Mouse (Mus musculus) hindbrain, embryonic 13.5 days (tissue): ENCODE results near the gene Emp3. TPM values are rescaled to one million over a fixed set of nuclear protein-coding genes. Genes with fewer than 3 reads are reported as not detected.
"Not testable (repeated sequence)": the region's sequence is repeated elsewhere in the genome, so short reads cannot be mapped to it uniquely, and the experiment has no call there.

Experiments used
- ATAC-seq: fragments of 200-750 bp; cut with Nextera tagmentation; 2 replicates; pipeline ENCODE4 v1.8.0; 2017; ENCODE audit warnings: moderate TSS enrichment; ENCODE audit not compliant: low FRiP score
- H3K27ac ChIP-seq: fragments of 300-500 bp; sonication (generic); 2 replicates; pipeline ENCODE4 v1.5.1; 2015; ENCODE audit warnings: inconsistent platforms, mild to moderate bottlenecking, moderate library complexity
- H3K27me3 ChIP-seq: fragments of 300-500 bp; sonication (generic); 2 replicates; pipeline ENCODE4 v1.6.1; 2015; ENCODE audit warnings: mild to moderate bottlenecking, inconsistent platforms
- H3K36me3 ChIP-seq: fragments of 300-500 bp; sonication (generic); 2 replicates; pipeline ENCODE4 v1.6.1; 2015; ENCODE audit warnings: mild to moderate bottlenecking, inconsistent platforms
- H3K4me1 ChIP-seq: fragments of 300-500 bp; sonication (generic); replicated peaks from 2 replicates; pipeline ENCODE4 v1.6.1; 2015; ENCODE audit warnings: inconsistent platforms
- H3K4me2 ChIP-seq: fragments of 300-500 bp; sonication (generic); 2 replicates; pipeline ENCODE4 v1.6.1; 2015; ENCODE audit warnings: inconsistent platforms, mild to moderate bottlenecking, moderate library complexity
- H3K4me3 ChIP-seq: fragments of 300-500 bp; sonication (generic); 2 replicates; pipeline ENCODE4 v1.5.1; 2015; ENCODE audit warnings: mild to moderate bottlenecking, inconsistent platforms
- H3K9ac ChIP-seq: fragments of 300-500 bp; sonication (generic); 2 replicates; pipeline ENCODE4 v1.6.1; 2015; ENCODE audit warnings: mild to moderate bottlenecking, inconsistent platforms
- H3K9me3 ChIP-seq: fragments of 300-500 bp; sonication (generic); 2 replicates; pipeline ENCODE4 v1.6.1; 2016; ENCODE audit warnings: inconsistent platforms
- WGBS: fragments of 180-500 bp; shearing (Covaris S2); methylation state at CpG from one replicate; pipeline ENCODE4 v1.1.7; 2015; 5-methylcytosine and 5-hydroxymethylcytosine counted together
- polyA plus RNA-seq: library from polyadenylated mRNA; unstranded; fragments of >200 nt; fragmentation: Nextera tagmentation; extraction: Ambion mirVana; gene quantifications from 2 replicates; pipeline ENCODE4 v1.2.1, GENCODE M21; 2015

Gene Emp3
- polyA plus RNA-seq, 1 experiment from 2014 or later, result 33.7 TPM

GRCm38 (mm10) chr7:45909145-45909544 lies 12.1 kb downstream of the Emp3 start:
- 96% methylated on average over 16 of the region's 16 CpGs for WGBS
- no peak for ATAC-seq

GRCm38 (mm10) chr7:45908384-45908783 lies 12.8 kb downstream of the Emp3 start:
- no peaks in the 10 kb centered on the region for H3K9me3 ChIP-seq
- no peak overlapping the region for H3K4me2 ChIP-seq
- H3K27ac ChIP-seq, result no peak overlapping the region
- ATAC-seq, result no peak
- no peaks in the 10 kb centered on the region for H3K27me3 ChIP-seq
- H3K9ac ChIP-seq, result no peak overlapping the region
- peaks cover 40% of the 10 kb centered on the region for H3K36me3 ChIP-seq
- no peaks in the 10 kb centered on the region for H3K4me1 ChIP-seq
- no peak overlapping the region for H3K4me3 ChIP-seq

More at GRCm38 (mm10) chr7:45909145-45909544, 12.1 kb downstream of the Emp3 start:
- Histone ChIP-seq H3K4me1 (no peaks in the 10 kb centered on the region), H3K9me3 (no peaks in the 10 kb centered on the region), H3K27me3 (no peaks in the 10 kb centered on the region), H3K36me3 (peaks cover 40% of the 10 kb centered on the region), H3K27ac (no peak overlapping the region), H3K4me2 (no peak overlapping the region), H3K4me3 (no peak overlapping the region), H3K9ac (no peak overlapping the region)

- Histone ChIP-seq H3K36me3 (peaks cover 33% of the 10 kb centered on the region), H3K4me1 (no peaks in the 10 kb centered on the region)
- 91% methylated on average over 9 of the region's 9 CpGs for WGBS
These were observed 14.6 kb downstream of the Emp3 start for GRCm38 (mm10) chr7:45906622-45907021.

GRCm38 (mm10) chr7:45902481-45903002 lies 18.7 kb downstream of the Emp3 start:
- ATAC-seq, result no peak
- Histone ChIP-seq H3K27me3 (no peaks in the 10 kb centered on the region), H3K9ac (no peak overlapping the region), H3K36me3 (peaks cover under 1% of the 10 kb centered on the region; the same call in 1 of the 2 replicates), H3K4me1 (peaks cover 6% of the 10 kb centered on the region), H3K4me2 (no peak overlapping the region), H3K9me3 (no peaks in the 10 kb centered on the region), H3K4me3 (no peak overlapping the region), H3K27ac (no peak overlapping the region)
- 84% methylated on average over 10 of the region's 12 CpGs for WGBS

More at GRCm38 (mm10) chr7:45906622-45907021, 14.6 kb downstream of the Emp3 start:
- H3K4me3 ChIP-seq, result no peak overlapping the region
- H3K9ac ChIP-seq, result no peak overlapping the region
- H3K27me3 ChIP-seq, result no peaks in the 10 kb centered on the region
- H3K9me3 ChIP-seq, result no peaks in the 10 kb centered on the region
- H3K27ac ChIP-seq, result no peak overlapping the region
- no peak overlapping the region for H3K4me2 ChIP-seq
- no peak for ATAC-seq

GRCm38 (mm10) chr7:45901562-45901961 lies 19.6 kb downstream of the Emp3 start:
- WGBS, result 62% methylated on average over 5 of the region's 5 CpGs

GRCm38 (mm10) chr7:45898125-45898524 lies 23.1 kb downstream of the Emp3 start:
- H3K4me1 ChIP-seq, result peaks cover 12% of the 10 kb centered on the region
- peak overlapping the region; percentile 97 for H3K4me2 ChIP-seq
- WGBS, result 47% methylated on average over 4 of the region's 4 CpGs
- H3K27me3 ChIP-seq, H3K36me3 ChIP-seq, ATAC-seq, H3K9me3 ChIP-seq, H3K9ac ChIP-seq: not testable (repeated sequence)
- H3K4me3 ChIP-seq, result peak overlapping the region; percentile 52
- H3K27ac ChIP-seq, result peak overlapping the region; percentile 85; the same call in 1 of the 2 replicates

More at GRCm38 (mm10) chr7:45901562-45901961, 19.6 kb downstream of the Emp3 start:
- H3K4me2 ChIP-seq, result no peak overlapping the region
- peaks cover 12% of the 10 kb centered on the region for H3K4me1 ChIP-seq
- no peaks in the 10 kb centered on the region for H3K27me3 ChIP-seq
- H3K36me3 ChIP-seq, result no peaks in the 10 kb centered on the region
- H3K27ac ChIP-seq, result no peak overlapping the region
- H3K4me3 ChIP-seq, result no peak overlapping the region
- ATAC-seq, result no peak
- no peak overlapping the region for H3K9ac ChIP-seq
- H3K9me3 ChIP-seq, result no peaks in the 10 kb centered on the region

GRCm38 (mm10) chr7:45897258-45897757 lies 23.9 kb downstream of the Emp3 start:
- Histone ChIP-seq H3K4me2 (peak overlapping the region; percentile 97), H3K4me3 (peak overlapping the region; percentile 52), H3K4me1 (peaks cover 12% of the 10 kb centered on the region), H3K9me3 (no peaks in the 10 kb centered on the region), H3K27me3 (peaks cover 5% of the 10 kb centered on the region), H3K27ac (peak overlapping the region; percentile 85), H3K9ac (peak overlapping the region; percentile 79), H3K36me3 (no peaks in the 10 kb centered on the region)
- 2% methylated on average over 19 of the region's 19 CpGs for WGBS
- peak; percentile 71 for ATAC-seq

GRCm38 (mm10) chr7:45896517-45897257 lies 24.5 kb downstream of the Emp3 start, which contains the start of the genes Syngr4 and Tmem143:
Gene Syngr4, minus strand, starts transcription at chr7:45896714.
Gene Tmem143, plus strand, starts transcription at chr7:45896941.
- WGBS, result under 1% methylated on average over 40 of the region's 40 CpGs
- peak within 1 kb of the TSS; percentile 79 for H3K9ac ChIP-seq
- no peaks in the 10 kb centered on the region for H3K9me3 ChIP-seq
- peaks cover 12% of the 10 kb centered on the region for H3K4me1 ChIP-seq
- peak within 1 kb of the TSS; percentile 85 for H3K27ac ChIP-seq
- H3K36me3 ChIP-seq, result no peaks in the 10 kb centered on the region
- H3K4me2 ChIP-seq, result peak within 1 kb of the TSS; percentile 97
- H3K4me3 ChIP-seq, result peak within 1 kb of the TSS; percentile 52
- peaks cover 5% of the 10 kb centered on the region for H3K27me3 ChIP-seq
- peak; percentile 91 for ATAC-seq

- peaks cover 5% of the 10 kb centered on the region for H3K27me3 ChIP-seq
- H3K36me3 ChIP-seq, result no peaks in the 10 kb centered on the region
- peak; percentile 40 for ATAC-seq
- peak overlapping the region; percentile 42 for H3K4me2 ChIP-seq
- H3K4me1 ChIP-seq, result peaks cover 12% of the 10 kb centered on the region
- no peaks in the 10 kb centered on the region for H3K9me3 ChIP-seq
- 84% methylated on average over 6 of the region's 6 CpGs for WGBS
- peak overlapping the region; percentile 52 for H3K4me3 ChIP-seq
- H3K9ac ChIP-seq, result no peak overlapping the region
- H3K27ac ChIP-seq, result no peak overlapping the region
These were observed 25.2 kb downstream of the Emp3 start for GRCm38 (mm10) chr7:45895931-45896516.

- H3K36me3 ChIP-seq, result no peaks in the 10 kb centered on the region
- no peak overlapping the region for H3K4me2 ChIP-seq
- ATAC-seq, result no peak
These were observed 28.6 kb downstream of the Emp3 start for GRCm38 (mm10) chr7:45892651-45893050.

GRCm38 (mm10) chr7:45887246-45887645 lies 34.0 kb downstream of the Emp3 start:
- peaks cover 31% of the 10 kb centered on the region for H3K36me3 ChIP-seq
- H3K9ac ChIP-seq, result 0 out of 2 replicates have a peak overlapping the region, but pooled peaks have one; percentile 13
- ATAC-seq, result no peak
- H3K27me3 ChIP-seq, result no peaks in the 10 kb centered on the region
- no peak overlapping the region for H3K4me2 ChIP-seq
- H3K4me1 ChIP-seq, result no peaks in the 10 kb centered on the region
- no peak overlapping the region; the same call in 1 of the 2 replicates for H3K27ac ChIP-seq
- WGBS, result 73% methylated on average over 3 of the region's 3 CpGs
- no peaks in the 10 kb centered on the region for H3K9me3 ChIP-seq
- H3K4me3 ChIP-seq, result no peak overlapping the region

More at GRCm38 (mm10) chr7:45892651-45893050, 28.6 kb downstream of the Emp3 start:
- WGBS, result 72% methylated on average over 2 of the region's 2 CpGs
- Histone ChIP-seq H3K27me3 (peaks cover 5% of the 10 kb centered on the region), H3K4me1 (peaks cover 7% of the 10 kb centered on the region), H3K27ac (no peak overlapping the region), H3K9me3 (no peaks in the 10 kb centered on the region), H3K4me3 (no peak overlapping the region), H3K9ac (no peak overlapping the region)

- no peak overlapping the region for H3K4me2 ChIP-seq
- H3K27ac ChIP-seq, result no peak overlapping the region
- no peak overlapping the region for H3K4me3 ChIP-seq
- H3K27me3 ChIP-seq, result no peaks in the 10 kb centered on the region
- ATAC-seq, result no peak
- H3K9ac ChIP-seq, result no peak overlapping the region
- H3K4me1 ChIP-seq, result no peaks in the 10 kb centered on the region
- 100% methylated on average over 2 of the region's 2 CpGs for WGBS
- H3K9me3 ChIP-seq, result no peaks in the 10 kb centered on the region
- peaks cover 92% of the 10 kb centered on the region for H3K36me3 ChIP-seq
These were observed 40.2 kb downstream of the Emp3 start for GRCm38 (mm10) chr7:45881011-45881410.
